Mouse (Mus musculus) thymus, adult 2 months (tissue): ENCODE data around the gene Rars.

Source experiments
- CTCF ChIP-seq: fragments of 200-500 bp; IDR thresholded peaks from 2 replicates; pipeline ENCODE4 v1.5.1; 2012; ENCODE audit warnings: mild to moderate bottlenecking, control low read depth, low read length, moderate library complexity, borderline replicate concordance; ENCODE audit not compliant: control insufficient read depth, poor library complexity, insufficient read depth; ENCODE audit errors: extremely low read depth
- POLR2A ChIP-seq: fragments of 200-500 bp; IDR thresholded peaks from 2 replicates; pipeline ENCODE4 v1.6.1; 2012; ENCODE audit warnings: mild to moderate bottlenecking, low read length, control low read depth, moderate library complexity; ENCODE audit not compliant: control insufficient read depth, poor library complexity, insufficient read depth; ENCODE audit errors: extremely low read depth

- TF ChIP-seq CTCF (no peak), POLR2A (no peak)
These were observed 7.5 kb upstream of the Rars start for GRCm38 (mm10) chr11:35841738-35842325.
